In genomic region chr5:150111236-150111635, GRCm38 (mm10) we compare ENCODE assay signal across 25 mouse cellular contexts.
"Had no signal": no experiment of that assay in that cellular context is flagged by ENCODE, and none has a peak within 500 bp of the region (broad histone marks: within the 10 kb centered on the region; RNA-seq: fewer than 3 reads in every experiment).

No protein-coding gene starts in this region.

- H3K4me3 ChIP-seq: heart, adult 2 months; heart, embryonic 12.5 days; hindbrain, embryonic 10.5 days; hindbrain, embryonic 12.5 days; intestine, embryonic 15.5 days; limb, embryonic 10.5 days; limb, embryonic 12.5 days; liver, embryonic 13.5 days; liver, embryonic 15.5 days had no signal

- ATAC-seq: hindbrain, embryonic 16.5 days; inflammation-experienced regulatory T-cells, adult 6 months; intestine, embryonic 15.5 days; intestine, postnatal 0 days had no signal

- H3K27me3 ChIP-seq: heart, embryonic 12.5 days; hindbrain, embryonic 12.5 days; intestine, embryonic 15.5 days; limb, embryonic 12.5 days; liver, embryonic 13.5 days; liver, embryonic 15.5 days had no signal

- DNase-seq: gastrocnemius, postnatal 14 days; gastrocnemius, postnatal 36 days; heart, adult 11 months; heart, adult 2 months; heart, postnatal 10 days; heart, postnatal 4 days; kidney, adult 18-20 months; kidney, adult 8-10 months; kidney, postnatal 10 days; kidney, postnatal 25 days; layer of hippocampus, postnatal 36 days; liver; liver, embryonic 13.5 days had no signal

- H3K9ac ChIP-seq: heart, embryonic 12.5 days; hindbrain, embryonic 12.5 days; hindbrain, embryonic 14.5 days; intestine, embryonic 15.5 days; limb, embryonic 12.5 days; liver, embryonic 13.5 days; liver, embryonic 15.5 days had no signal

- H3K36me3 ChIP-seq: heart, embryonic 12.5 days; hindbrain, embryonic 10.5 days; hindbrain, embryonic 12.5 days; intestine, embryonic 15.5 days; limb, embryonic 10.5 days; limb, embryonic 12.5 days; liver, embryonic 13.5 days; liver, embryonic 15.5 days had no signal

- H3K9me3 ChIP-seq: hindbrain, embryonic 10.5 days; intestine, embryonic 15.5 days; limb, embryonic 10.5 days; limb, embryonic 12.5 days; liver, embryonic 13.5 days; liver, embryonic 15.5 days had no signal

- H3K27ac ChIP-seq: heart, adult 2 months; hindbrain, embryonic 10.5 days; hindbrain, embryonic 12.5 days; hindbrain, embryonic 14.5 days; intestine, embryonic 15.5 days; limb, embryonic 10.5 days; limb, embryonic 12.5 days; liver, embryonic 13.5 days; liver, embryonic 15.5 days had no signal

- H3K4me2 ChIP-seq: heart, embryonic 12.5 days; hindbrain, embryonic 12.5 days; hindbrain, embryonic 14.5 days; intestine, embryonic 15.5 days; limb, embryonic 12.5 days; liver, embryonic 11.5 days; liver, embryonic 13.5 days; liver, embryonic 15.5 days had no signal
